Mouse (Mus musculus): ENCODE measurements around the gene Gpat2. TPM values are rescaled to one million over a fixed set of nuclear protein-coding genes. Genes with fewer than 3 reads are reported as not detected.
A peak's percentile ranks its signal among the peaks of the same experiment; 100 is the strongest.

Gpat2 gene
- polyA plus RNA-seq, 2 experiments from 2014 or later, result 0.23 to 0.52 TPM

DNA sequence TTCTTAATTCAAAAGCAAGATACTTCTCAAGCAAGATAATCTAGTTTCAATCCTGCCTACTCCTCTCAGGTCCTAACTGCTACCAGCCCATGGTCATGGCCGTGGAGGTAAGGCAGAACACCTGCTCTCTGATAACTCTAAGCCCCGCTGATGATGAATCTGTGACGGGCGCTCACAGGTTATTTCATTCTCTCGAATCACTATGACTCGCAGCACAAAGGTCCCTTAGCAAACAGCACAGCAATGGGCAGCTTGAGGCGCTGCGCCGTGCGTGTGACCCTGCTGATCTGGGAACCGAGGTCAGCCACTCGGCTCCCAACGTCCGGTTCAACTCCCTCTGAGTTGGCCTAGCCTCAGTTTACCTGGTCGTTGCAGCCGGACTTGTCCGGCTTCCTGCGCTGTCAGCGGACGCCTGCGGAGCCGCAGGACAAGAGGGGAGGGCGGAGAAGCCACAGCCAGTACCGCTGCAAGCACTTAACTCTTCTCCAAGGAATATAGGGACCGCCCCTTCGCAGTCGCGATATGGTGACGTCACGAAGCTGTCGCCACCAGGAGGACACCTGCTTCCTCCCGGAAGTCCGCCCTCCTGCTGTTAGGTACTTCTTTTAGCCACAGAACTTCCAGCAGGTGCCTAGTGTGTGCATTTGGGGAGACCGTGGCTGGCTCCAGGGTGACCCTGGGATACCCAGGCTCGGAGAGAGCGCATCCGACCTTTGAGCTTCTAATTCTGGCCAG lies 19.2 kb downstream of the Gpat2 start, which contains the start of gene Fahd2a:
Fahd2a (minus strand) TSS at position 511 of the 735 bp plus-strand sequence.
- ATAC-seq, result peak; percentile 98

DNA sequence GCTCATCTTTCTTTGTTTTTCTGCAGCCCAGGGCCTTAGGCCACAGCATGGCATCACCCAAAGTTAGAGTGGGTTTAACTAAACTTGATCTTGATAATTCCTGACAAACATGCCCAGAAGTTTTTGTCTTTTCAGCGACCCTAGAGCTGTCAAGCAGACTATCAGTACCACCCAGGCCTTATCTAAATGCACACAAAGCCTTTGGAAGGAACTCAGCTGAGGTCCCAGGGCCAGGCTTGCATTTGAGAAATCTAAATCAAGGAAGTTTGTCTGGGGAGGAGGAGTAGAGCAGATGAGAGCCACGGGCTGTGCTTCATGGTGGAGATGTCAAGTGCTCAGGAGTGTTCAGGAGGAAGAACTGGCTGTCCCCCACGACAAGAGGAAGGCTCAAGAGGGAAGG lies 21.8 kb downstream of the Gpat2 start:
- no peak for ATAC-seq

DNA sequence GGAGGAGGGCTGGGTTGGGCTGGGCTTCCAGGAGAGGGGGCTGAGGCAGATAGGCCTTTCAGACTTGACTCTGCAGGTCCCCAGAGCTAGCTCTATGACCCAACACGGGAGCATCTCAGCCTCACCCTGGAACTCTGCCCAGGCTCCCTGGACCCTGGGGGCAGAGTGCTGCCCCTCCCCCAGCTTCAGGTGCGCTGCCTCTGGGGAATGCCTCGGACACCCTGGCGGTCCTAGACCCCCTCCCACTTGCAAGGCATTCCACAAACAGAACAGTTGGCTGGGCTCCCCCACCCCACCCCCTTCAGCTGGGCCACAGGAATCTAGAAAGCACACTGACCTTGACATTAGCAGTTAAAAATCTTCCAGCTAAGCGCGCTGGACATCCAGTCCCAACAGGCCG lies 24.7 kb downstream of the Gpat2 start:
- no peak for ATAC-seq

DNA sequence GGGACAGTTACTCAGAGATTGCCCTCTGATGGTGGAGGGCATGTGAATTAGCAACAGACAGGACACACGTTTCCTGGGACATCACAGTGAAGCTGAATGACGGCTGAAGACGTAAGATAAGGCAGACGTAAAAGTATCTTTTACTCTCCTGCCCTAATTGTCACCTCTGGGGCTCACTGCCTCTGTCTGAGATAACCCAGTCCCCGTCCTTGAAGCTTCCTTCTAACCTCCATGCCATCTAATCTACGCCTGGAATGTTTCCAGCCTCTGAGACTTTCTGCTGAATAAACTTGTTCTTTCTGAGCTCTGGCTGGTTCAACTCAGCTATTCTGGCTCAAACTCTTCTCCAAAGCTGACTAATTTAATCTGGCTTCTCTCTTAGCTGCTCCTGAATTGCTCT lies 26.7 kb downstream of the Gpat2 start:
- no peak for ATAC-seq

DNA sequence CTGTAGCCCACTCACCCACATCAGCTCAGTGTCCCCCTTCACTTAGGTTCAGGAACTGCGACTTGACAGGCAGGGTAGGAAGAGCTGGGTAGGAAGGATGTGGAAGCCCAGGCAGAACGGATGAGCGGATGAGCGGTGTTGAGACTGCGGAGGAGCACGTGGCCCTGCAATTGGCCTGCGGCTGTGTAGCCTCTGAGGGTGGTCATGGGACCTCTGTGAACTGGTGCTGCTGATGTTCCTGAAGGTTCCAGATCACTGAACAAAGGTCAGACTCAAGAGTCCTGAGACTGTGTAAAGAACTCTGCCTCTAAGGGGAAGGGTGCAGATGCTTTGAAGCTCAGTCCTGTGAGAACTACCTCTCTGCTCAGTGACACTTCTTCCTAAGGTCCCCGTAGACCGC lies 28.1 kb downstream of the Gpat2 start:
- ATAC-seq, result no peak

DNA sequence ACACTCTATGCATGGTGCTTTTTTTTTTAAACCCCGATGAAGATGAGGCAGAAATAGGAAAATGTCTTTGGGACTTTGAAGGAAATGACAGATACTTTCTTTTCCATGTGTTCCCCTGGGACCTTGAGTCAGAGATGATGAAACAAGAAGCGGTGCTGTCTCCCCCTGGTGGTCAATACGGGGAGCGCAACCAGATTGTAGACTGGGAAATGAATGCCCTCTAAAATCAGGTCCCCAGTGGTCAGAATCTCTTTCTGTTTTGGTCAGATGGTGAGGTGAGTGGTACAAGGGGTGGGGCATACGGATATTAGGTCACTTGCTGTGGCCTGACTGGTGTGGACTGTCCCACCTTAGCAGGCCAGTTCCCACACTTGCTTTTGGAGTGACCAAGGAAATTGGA lies 28.8 kb downstream of the Gpat2 start:
- no peak for ATAC-seq

DNA sequence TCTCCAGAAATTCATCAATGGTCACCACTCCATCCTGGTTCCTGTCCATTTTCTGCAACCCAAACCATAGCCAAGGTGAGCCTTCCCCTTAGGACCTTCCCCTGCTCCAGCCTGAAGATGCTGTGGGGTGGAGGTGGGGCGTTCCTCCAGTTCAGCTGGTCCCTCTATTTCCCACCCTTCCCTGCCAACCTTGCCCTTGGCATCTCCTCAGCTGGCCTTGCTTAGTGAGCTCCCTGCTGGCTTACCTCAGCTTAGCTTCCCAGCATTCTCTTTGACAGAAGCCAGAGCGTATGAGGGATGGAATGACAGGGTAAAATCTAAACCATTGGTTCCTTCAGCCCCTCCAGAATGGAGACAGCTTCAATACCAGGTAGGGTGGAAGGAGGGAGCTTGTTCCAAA lies 34.3 kb downstream of the Gpat2 start:
- ATAC-seq, result no peak

DNA sequence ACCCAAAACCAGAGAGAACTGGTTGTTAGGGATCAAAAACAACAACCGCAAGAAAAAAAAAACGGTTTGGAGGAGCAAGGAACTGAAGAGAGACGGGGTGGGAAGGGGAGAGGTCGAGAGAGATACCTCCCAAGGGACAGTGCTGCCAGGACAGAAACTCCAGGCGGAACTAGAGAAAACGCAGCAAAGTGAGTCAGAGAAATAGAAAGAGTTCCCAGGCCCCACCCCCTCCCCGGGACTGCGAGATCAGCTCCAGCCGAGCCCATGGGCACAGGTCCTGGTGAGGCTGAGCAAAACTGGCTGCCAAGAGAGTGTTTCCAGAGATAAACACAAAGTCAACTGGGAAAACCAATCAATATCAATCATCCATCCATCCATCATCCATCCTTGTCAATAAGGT lies 36.4 kb downstream of the Gpat2 start:
- no peak for ATAC-seq

DNA sequence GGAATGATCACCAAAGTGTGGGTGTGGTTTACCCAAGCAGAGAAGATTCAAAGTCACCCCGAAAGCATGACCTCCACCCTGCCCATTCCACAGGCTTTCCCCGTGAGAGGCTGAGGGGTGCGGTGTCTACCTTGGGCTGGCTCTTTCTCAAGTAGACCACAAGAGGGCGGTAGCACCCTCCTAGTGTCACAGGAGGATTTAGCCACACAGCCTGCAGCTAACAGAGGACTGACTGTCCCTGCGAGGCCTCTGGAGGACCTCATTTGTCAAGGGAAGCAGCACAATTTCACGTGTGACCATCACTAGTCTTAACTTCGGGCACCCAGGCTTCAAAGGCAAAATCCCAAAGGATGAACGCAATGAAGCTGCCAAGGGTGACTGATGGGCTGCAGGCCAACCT lies 37.3 kb downstream of the Gpat2 start:
- ATAC-seq, result no peak

DNA sequence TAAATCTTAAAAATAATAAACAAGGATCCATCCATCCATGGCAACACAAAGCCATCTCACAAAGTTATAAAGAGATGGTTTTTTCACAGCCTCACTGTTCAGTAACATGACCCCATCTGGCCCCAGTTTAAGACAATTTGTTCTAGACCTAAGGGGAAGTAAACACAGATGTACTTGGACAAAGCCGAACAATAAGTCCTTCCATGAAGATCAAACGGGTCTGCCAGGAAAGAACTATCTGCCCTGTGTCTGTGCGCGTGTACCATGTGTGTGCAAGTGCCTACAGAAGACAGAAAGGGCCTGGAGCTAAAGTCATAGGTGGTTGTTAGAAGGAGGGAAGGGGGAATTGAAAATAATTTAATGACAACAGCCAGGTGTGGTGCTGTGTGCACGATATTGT lies 45.2 kb downstream of the Gpat2 start:
- ATAC-seq, result no peak

DNA sequence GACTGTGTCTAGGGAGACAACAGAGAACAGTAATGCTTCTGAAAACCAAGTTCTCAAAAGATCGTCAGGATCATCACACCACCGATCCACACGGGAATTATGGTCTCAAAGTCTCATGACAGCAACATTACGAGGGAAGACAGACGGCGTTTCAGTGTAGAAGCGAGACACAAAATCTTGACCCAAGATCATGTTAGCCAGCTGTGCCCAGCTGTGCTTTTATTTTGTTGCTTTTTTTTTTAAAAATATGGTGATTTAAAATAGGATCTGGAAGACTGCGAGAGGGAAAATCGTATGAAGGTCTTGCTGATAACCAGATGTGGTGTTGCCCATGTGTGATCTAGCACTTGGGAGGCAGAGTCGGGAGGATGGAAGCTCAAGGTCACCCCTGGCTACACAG lies 45.7 kb downstream of the Gpat2 start:
- ATAC-seq, result no peak

DNA sequence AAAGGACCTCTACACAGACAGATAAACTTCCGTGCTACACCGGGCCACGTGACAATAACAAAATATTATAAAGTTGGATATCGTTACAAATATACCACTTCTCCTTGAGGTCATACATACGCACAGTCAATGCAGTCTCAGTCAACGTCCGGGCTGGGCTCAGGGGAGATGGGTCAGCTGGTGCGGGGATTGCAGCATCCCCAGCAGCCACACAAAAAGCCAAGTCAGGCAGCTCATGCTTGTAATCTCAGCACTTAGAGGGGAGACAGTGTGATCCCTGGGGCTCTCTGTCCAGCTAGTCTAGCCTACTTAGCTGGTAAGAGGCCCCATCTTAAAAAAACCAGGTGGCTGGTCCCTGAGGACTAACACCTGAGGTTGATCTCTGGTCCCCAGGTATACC lies 46.3 kb downstream of the Gpat2 start:
- no peak for ATAC-seq

DNA sequence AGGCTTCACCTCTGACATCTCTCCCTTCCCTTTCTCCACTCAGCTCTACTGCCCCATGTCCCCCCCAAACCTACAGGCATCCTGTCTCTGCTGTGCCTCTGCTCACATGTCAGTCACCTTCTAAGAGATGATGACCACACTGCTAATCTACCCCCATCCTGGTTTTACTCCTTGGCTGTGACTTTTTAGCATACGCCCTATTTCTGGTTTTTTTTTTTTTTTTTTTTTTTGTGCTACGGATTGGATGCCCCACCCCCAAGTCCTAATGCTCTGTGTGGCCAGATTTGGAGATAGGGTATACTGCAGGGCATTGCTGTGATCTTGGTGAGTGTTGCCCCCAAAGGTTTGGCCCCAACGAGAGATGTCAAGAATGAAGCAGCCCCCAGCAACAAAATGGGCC lies 47.3 kb downstream of the Gpat2 start:
- ATAC-seq, result no peak

DNA sequence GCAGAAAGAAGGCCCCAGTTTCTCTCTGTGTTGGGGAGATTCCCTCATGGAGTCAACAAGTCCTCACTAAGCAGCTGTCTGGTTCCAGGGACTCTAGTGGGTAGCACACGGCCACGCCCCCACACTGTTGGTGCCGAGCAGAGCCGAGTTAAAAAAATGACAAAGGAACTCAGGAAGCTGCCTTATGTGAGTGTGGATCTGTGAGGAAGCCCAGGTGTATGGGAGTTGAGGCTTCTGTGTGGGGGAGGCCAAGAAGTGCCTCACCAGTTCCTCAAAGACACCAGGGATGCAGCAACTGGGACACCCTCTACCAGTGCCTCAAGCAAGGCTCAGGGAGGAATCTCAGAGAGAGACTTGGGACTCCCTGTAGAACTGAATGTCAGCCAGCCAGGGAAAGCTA lies 54.2 kb downstream of the Gpat2 start:
- ATAC-seq, result no peak

DNA sequence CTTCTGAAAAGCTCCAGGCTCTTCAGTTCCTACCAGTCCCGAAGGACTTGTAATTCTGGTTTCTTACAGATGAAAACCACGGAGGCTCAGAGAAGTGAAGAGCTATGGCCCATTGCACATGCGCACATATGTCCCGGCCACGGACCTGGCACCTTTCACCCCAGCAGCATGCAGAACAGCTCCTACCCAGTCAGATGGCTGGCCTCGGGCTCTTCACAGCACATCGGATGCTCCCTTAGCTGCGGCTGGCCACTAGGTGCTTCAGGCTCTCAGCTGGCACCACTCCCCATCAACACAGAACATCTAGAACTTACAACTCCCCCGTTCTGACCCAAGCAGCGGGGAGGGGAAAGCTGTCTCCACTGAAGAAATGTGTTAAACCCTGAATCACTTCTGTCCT lies 54.8 kb downstream of the Gpat2 start:
- no peak for ATAC-seq

DNA sequence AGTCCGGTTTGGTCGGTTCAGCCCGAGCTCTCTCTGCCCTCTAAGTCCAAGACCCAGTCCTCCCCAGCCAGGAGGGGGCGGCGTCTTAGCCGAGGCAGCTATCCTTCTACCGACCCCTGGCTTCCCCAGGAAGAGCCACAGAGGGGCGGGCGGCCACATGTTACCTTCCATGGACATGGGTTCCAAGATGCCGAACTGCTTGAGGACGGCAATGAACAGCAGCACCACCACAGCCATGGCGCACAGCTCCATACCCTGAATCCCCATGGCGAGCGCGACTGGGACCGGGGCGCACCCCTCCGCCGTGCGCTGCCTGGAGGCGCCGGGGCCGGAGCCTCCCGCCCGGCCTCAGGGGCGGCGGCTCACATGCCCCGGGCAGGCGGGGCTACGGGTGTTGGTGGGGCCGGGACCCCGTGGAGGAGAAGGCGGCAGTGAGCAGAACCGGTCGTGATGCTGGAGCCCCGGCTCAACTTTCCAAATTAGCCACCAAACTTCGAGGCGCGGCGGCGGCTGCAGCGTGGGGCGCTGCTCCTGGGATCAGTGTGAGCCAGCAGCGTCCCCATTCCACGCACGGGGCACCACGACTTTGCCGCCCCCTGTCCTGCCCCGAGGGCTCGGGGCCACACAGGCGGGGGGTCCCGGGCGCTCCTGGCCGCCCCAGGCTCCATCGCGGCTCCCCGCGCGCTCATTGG lies 57.0 kb downstream of the Gpat2 start:
- ATAC-seq, result no peak

DNA sequence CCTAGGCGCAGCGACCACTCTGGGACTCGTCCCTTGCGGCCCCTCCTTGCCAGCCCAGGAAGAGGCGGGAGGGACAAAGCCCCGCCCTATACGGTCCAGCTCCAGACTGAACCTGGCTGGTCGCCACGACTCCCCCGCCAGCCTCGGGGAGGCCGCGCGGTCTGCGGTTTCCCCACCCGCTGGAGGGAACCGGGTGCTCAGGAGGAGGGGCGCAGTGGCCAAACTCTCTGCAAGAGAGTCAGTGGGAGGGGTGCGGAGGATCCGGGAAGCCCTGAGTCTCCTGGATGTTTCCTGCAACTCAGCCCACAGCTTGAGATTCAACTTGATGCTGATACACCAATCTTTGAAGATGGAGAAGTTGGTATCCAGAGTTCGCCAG lies 57.5 kb downstream of the Gpat2 start:
- ATAC-seq, result no peak

DNA sequence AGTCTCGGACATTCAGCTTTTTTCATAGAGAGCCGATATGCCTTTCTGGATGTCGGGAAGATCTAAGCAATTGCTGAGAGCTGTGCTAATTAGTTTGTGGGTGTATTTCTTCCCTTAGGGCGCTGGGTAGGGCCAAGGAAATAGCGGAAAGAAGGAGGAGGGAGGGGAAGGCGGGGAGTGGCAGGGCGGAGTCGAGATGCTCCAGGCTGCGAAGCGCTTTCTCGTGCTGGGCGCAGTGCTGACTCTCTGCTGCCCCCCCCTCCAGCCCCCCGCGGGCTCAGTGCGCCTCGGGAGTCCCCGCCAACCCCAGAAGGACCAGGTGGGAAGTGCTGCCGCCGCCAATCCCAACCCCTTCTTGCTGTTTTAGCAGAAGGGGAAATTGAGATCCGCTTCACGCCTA lies 58.0 kb downstream of the Gpat2 start:
- no peak for ATAC-seq

DNA sequence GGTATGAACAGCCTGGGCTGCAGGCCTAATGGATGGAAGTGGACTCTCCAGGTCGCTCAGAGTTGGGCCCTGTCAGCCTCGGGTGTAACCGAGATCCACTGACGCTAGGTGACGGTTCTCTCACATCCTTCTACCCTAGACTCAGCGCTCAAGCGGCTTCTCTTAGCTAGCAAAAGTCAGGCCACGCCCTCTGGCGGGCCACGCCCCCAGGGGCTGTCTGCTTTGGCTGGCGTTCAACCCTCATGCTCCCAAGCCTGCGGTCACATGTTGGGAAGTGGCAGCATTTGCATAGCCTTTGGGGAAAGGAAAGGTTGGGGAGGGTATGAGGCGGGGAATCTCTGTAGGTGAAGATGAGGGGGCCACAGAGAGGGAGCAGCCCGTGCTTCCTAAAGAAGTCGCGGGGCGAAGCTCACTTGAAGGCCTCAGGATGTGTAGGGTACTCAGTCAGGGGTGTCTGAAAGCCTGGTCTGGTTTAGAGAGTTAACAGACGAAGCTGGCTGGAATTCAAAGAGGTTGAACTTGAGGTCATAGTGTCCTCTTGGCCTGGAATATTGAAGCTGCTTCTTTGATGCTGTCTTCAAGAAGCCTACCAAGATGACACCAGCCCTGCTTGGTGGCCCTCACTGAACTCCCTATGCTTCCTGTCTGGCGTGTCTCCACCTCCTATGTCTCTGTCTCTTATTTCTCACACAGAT lies 59.6 kb downstream of the Gpat2 start:
- no peak for ATAC-seq

Other genes starting within 250 kb of the Gpat2 start
- 1 to 10 TPM; 1.0 to 1.1 TPM for gene 1810024B03Rik, start 216.9 kb upstream of the Gpat2 start, polyA plus RNA-seq (2017; shearing (Covaris generic))
- gene Snrnp200, start 216.8 kb upstream of the Gpat2 start, polyA plus RNA-seq (2017; shearing (Covaris generic)), result 10 to 100 TPM; 42.5 to 79.4 TPM
- 10 to 100 TPM; 53.3 to 64.7 TPM for gene Ciao1, start 177.4 kb upstream of the Gpat2 start, polyA plus RNA-seq (2017; shearing (Covaris generic))
- gene Tmem127, start 177.3 kb upstream of the Gpat2 start, polyA plus RNA-seq (2017; shearing (Covaris generic)), result 100 to 1,000 TPM in 1 of 2 experiments, 10 to 100 TPM in 1; 75.1 to 118 TPM
- 10 to 100 TPM; 28.4 to 32.1 TPM for gene Stard7, start 155.0 kb upstream of the Gpat2 start, polyA plus RNA-seq (2017; shearing (Covaris generic))
- gene Dusp2, start 89.0 kb upstream of the Gpat2 start, polyA plus RNA-seq (2017; shearing (Covaris generic)), result 10 to 100 TPM; 20.1 to 45.4 TPM
- under 1 TPM; 0.22 to 0.42 TPM for gene Astl, start 86.6 kb upstream of the Gpat2 start, polyA plus RNA-seq (2017; shearing (Covaris generic))
- gene Adra2b, start 62.0 kb upstream of the Gpat2 start, polyA plus RNA-seq (2017; shearing (Covaris generic)), result not detected
- gene Fahd2a, start 19.4 kb downstream of the Gpat2 start, polyA plus RNA-seq (2017; shearing (Covaris generic)), result 10 to 100 TPM; 44.7 to 49.2 TPM
- gene Kcnip3, start 96.9 kb downstream of the Gpat2 start, polyA plus RNA-seq (2017; shearing (Covaris generic)), result not detected
- gene Prom2, start 116.3 kb downstream of the Gpat2 start, polyA plus RNA-seq (2017; shearing (Covaris generic)), result not detected
- 1 to 10 TPM; 3.0 to 3.7 TPM for gene Zfp661, start 161.9 kb downstream of the Gpat2 start, polyA plus RNA-seq (2017; shearing (Covaris generic))
- 100 to 1,000 TPM; 120 to 152 TPM for gene Mrps5, start 162.0 kb downstream of the Gpat2 start, polyA plus RNA-seq (2017; shearing (Covaris generic))
- not detected for gene Mal, start 231.5 kb downstream of the Gpat2 start, polyA plus RNA-seq (2017; shearing (Covaris generic))